Mouse (Mus musculus) forebrain, embryonic 14.5 days (tissue): Measurements from ENCODE around the gene Dynlt1c. TPM values are rescaled to one million over a fixed set of nuclear protein-coding genes. Genes with fewer than 3 reads are reported as not detected.
"Not testable (repeated sequence)": the region's sequence is repeated elsewhere in the genome, so short reads cannot be mapped to it uniquely, and the experiment has no call there.

Experiments
- ATAC-seq: fragments of 200-750 bp; cut with Nextera tagmentation; 2 replicates; pipeline ENCODE4 v1.8.0; 2017; ENCODE audit warnings: mild to moderate bottlenecking, moderate library complexity
- DNase-seq: peaks from one replicate; pipeline ENCODE4 v3.0.0-alpha.2; 2015; ENCODE audit warnings: low spot score
- H3K27ac ChIP-seq: fragments of 300-500 bp; sonication (generic); 2 replicates; pipeline ENCODE4 v1.5.1; 2014; ENCODE audit warnings: low read depth, mild to moderate bottlenecking, control low read depth, low read length, moderate library complexity
- H3K27me3 ChIP-seq: fragments of 300-500 bp; sonication (generic); replicated peaks from 2 replicates; pipeline ENCODE4 v1.6.1; 2014; ENCODE audit warnings: low read length, control low read depth, mixed read lengths; ENCODE audit not compliant: control insufficient read depth, insufficient read depth
- H3K36me3 ChIP-seq: fragments of 300-500 bp; sonication (generic); 2 replicates; pipeline ENCODE4 v1.6.1; 2014; ENCODE audit warnings: low read length, control low read depth; ENCODE audit not compliant: control insufficient read depth, insufficient read depth
- H3K4me1 ChIP-seq: fragments of 300-500 bp; sonication (generic); 2 replicates; pipeline ENCODE4 v1.6.1; 2014; ENCODE audit warnings: antibody characterized with exemption, low read length, control low read depth; ENCODE audit not compliant: control insufficient read depth, insufficient read depth
- H3K4me2 ChIP-seq: fragments of 300-500 bp; sonication (generic); 2 replicates; pipeline ENCODE4 v1.6.1; 2014; ENCODE audit warnings: mild to moderate bottlenecking, control low read depth, low read length
- H3K4me3 ChIP-seq: fragments of 300-500 bp; sonication (generic); 2 replicates; pipeline ENCODE4 v1.5.1; 2014; ENCODE audit warnings: low read depth, low read length, control low read depth
- H3K9ac ChIP-seq: fragments of 300-500 bp; sonication (generic); 2 replicates; pipeline ENCODE4 v1.6.1; 2014; ENCODE audit warnings: mild to moderate bottlenecking, low read length, control low read depth, moderate library complexity
- H3K9me3 ChIP-seq: fragments of 300-500 bp; sonication (generic); replicated peaks from 2 replicates; pipeline ENCODE4 v1.6.1; 2016; ENCODE audit warnings: low read length, control low read depth, mixed read lengths; ENCODE audit not compliant: control insufficient read depth
- WGBS: fragments of 180-500 bp; shearing (Covaris S2); extraction: QIAGEN DNeasy Blood & Tissue Kit; methylation state at CpG from one replicate; pipeline ENCODE4 v1.1.7; 2014; 5-methylcytosine and 5-hydroxymethylcytosine counted together
- polyA plus RNA-seq: library from polyadenylated mRNA; unstranded; fragments of >200 nt; fragmentation: Nextera tagmentation; extraction: Ambion mirVana; gene quantifications from 2 replicates; pipeline ENCODE4 v1.2.1, GENCODE M21; 2014

Dynlt1c gene
- polyA plus RNA-seq, 1 experiment from 2014 or later: 35.5 TPM

DNA sequence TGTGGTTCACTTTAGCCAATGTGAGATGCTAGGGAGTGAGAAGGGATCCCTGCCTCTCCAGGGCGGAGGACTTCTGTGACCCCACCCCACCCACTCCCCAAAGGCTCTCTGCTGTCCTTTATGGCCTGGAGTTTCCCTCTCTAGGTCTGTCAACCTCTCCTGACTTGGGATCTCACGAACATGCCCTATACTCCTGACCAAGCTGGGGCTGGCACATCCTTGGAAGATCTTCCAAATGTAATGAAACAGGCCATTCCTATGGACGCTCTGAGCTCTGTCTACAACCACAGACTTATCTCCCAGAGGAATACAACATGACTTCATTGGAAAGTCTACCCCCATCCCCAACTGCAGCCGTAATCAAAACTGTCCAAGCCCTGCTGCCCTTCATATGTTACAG, 43.2 kb downstream of the Dynlt1c start:
- ATAC-seq, H3K9ac ChIP-seq, H3K36me3 ChIP-seq, H3K9me3 ChIP-seq, DNase-seq, H3K27me3 ChIP-seq, H3K4me2 ChIP-seq, H3K4me1 ChIP-seq, H3K4me3 ChIP-seq, H3K27ac ChIP-seq: not testable (repeated sequence)
- WGBS: 94% methylated on average over 4 of the region's 4 CpGs

DNA sequence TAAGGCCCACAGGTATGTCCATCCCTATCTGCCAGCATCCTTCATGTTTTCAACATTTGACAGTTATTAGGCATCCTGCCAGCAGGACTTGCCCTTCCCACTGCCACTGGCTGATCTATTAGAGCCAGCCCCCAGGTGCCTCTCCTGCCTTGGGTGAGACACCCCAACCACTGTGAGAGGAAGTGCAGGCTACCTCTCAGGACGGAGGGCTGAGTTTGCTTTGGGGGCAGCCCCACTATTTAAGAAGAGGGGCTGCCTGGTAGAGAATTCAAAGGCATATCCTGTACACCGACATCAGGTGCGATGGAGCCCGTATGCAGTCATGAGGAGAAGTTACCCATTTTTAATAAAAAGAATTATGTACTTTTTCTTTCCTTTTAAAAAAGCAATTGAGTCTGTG, 44.2 kb downstream of the Dynlt1c start:
- not testable (repeated sequence) for H3K4me1 ChIP-seq, H3K27me3 ChIP-seq, DNase-seq, H3K9me3 ChIP-seq, H3K27ac ChIP-seq, ATAC-seq, H3K4me2 ChIP-seq, H3K36me3 ChIP-seq, H3K4me3 ChIP-seq, H3K9ac ChIP-seq
- 97% methylated on average over 4 of the region's 4 CpGs for WGBS

- not testable (repeated sequence) for H3K4me1 ChIP-seq, H3K36me3 ChIP-seq, H3K9ac ChIP-seq, H3K9me3 ChIP-seq, ATAC-seq, H3K27ac ChIP-seq, H3K4me2 ChIP-seq, DNase-seq, H3K4me3 ChIP-seq, H3K27me3 ChIP-seq
- WGBS: 98% methylated on average over 8 of the region's 8 CpGs
Measured at GRCm38 (mm10) chr17:6646841-6647240, 45.4 kb downstream of the Dynlt1c start.

DNA sequence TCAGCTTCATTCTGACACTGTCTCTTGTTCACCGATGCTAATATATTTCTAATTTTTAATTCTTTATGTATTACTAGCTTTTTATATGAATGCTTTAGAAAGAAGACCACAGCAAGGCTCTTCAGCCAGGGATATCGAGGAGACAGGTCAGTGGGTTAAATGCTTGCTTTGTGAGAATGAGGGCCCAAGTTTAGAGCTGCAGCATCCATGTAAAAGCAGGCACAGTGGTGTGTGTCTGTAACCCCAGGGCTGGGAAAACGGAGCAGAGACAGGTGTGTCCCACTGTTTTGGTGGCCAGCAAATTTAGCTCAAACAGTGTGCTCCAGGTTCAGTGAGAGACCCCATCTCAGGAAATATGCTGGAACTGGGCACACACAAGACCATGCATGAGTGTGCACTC, 46.0 kb downstream of the Dynlt1c start:
- H3K9ac ChIP-seq, H3K4me2 ChIP-seq, ATAC-seq, H3K4me3 ChIP-seq, DNase-seq, H3K4me1 ChIP-seq, H3K36me3 ChIP-seq, H3K27ac ChIP-seq, H3K9me3 ChIP-seq, H3K27me3 ChIP-seq: not testable (repeated sequence)
- 96% methylated on average over 3 of the region's 3 CpGs for WGBS

GRCm38 (mm10) chr17:6650904-6651565, 49.6 kb downstream of the Dynlt1c start:
- H3K9ac ChIP-seq, H3K36me3 ChIP-seq, DNase-seq, H3K4me1 ChIP-seq, H3K27ac ChIP-seq, H3K4me3 ChIP-seq, H3K4me2 ChIP-seq, H3K27me3 ChIP-seq, ATAC-seq, H3K9me3 ChIP-seq: not testable (repeated sequence)
- 89% methylated on average over 6 of the region's 7 CpGs for WGBS

DNA sequence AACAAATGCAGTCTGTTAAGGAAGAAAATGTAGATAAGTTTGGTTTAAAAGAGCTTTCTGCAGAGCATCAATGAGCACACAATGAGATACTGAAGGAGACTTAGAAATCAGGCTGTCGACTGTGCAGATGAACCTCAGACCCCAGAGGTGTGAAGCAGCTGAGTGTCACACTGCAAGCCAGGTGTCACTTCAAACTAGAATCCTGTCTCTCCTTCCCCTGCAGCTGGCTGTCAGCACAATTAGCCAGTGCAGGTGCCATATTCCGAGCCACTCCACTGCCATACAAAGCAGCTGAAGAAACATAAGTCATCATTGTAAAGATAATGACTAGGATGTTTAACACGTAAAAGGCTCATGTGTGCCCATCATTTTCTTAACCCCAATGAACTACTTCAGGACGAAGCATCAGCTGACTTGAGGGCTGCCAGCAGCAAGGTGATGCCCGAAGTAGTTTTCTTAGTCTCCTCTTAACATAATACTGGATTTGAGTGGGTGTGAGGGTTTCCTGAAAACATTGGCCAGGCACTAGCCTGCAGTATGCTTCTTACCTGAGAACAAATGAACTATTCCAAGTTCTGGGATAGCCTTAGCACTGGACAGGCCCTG, 52.0 kb downstream of the Dynlt1c start:
- H3K9me3 ChIP-seq, ATAC-seq, H3K27me3 ChIP-seq, H3K9ac ChIP-seq, H3K36me3 ChIP-seq, H3K4me3 ChIP-seq, H3K4me2 ChIP-seq, H3K27ac ChIP-seq, DNase-seq, H3K4me1 ChIP-seq: not testable (repeated sequence)
- WGBS: 80% methylated on average over 4 of the region's 5 CpGs

DNA sequence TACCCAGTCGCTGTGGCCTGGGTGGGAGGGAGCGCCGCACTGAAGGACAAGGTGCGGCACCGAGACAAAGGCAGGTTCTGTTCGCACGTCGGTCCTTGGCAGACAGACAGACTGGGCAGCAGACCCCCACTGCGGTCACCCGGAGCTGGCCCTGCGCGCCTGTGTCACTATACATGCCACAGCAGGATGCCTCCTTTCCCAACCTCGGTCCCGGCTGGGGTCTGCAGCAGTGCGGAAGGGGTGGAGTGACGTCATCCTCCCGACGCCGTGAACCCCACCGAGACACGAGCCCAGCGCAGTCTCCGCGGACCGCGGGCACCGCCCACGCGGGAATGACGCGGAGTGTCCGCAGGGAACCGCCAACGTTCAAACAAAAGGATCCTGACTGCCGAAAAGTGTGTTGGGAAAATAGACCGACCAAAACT, 53.6 kb downstream of the Dynlt1c start:
- H3K36me3 ChIP-seq, H3K9me3 ChIP-seq, H3K4me1 ChIP-seq, H3K27me3 ChIP-seq: not testable (repeated sequence)
- 0% methylated on average over 33 of the region's 36 CpGs for WGBS
- peak overlapping the region; percentile 37 for H3K4me2 ChIP-seq
- H3K27ac ChIP-seq: peak overlapping the region; percentile 83
- H3K9ac ChIP-seq: peak overlapping the region; percentile 57
- peak; percentile 95 for DNase-seq
- peak; percentile 95 for ATAC-seq
- H3K4me3 ChIP-seq: peak overlapping the region; percentile 41

DNA sequence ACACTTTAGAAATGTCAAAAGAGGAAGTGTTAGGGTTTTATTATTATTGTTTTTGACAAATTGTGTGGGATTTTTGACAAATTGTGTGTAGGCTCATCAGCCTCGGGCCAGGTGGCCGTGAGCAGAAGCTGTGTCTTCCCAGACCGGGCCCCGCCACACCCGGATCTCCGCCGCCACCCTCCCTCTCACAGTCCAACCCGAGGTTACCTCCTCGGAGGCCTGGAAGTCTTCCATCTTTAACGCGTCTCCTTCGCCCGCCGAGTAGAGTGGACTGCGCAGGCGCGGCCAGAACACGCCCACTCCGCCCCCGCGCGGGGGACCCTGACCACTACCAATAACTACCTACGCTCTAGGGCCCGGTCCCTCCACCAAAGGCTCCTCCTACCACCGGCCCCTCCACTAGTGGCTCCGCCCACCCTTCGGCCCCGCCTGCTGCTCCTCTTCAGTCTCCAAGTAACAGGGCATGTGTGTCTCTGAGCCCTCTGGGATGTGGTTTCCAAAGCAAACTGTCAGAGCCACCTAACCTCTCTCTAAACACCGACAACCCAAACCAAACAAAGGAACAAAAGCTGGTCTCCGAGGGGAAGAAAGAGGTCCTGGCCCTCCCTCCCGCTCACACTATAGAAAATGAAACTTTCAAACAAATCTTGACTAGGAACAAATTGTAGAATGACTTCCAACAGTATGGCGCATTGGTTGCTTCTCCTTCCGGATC, 54.3 kb downstream of the Dynlt1c start, which contains the start of gene Dynlt1f:
TSS of gene Dynlt1f (minus strand) at position 334 of the 715 bp plus-strand sequence.
- H3K27ac ChIP-seq: peak within 1 kb of the TSS; percentile 83
- not testable (repeated sequence) for H3K36me3 ChIP-seq, H3K9me3 ChIP-seq, H3K27me3 ChIP-seq, H3K4me1 ChIP-seq
- H3K4me2 ChIP-seq: peak within 1 kb of the TSS; percentile 37
- peak within 1 kb of the TSS; percentile 57 for H3K9ac ChIP-seq
- H3K4me3 ChIP-seq: peak within 1 kb of the TSS; percentile 41
- WGBS: 4% methylated on average over 18 of the region's 33 CpGs
- ATAC-seq: peak; percentile 95
- peak; percentile 35 for DNase-seq

DNA sequence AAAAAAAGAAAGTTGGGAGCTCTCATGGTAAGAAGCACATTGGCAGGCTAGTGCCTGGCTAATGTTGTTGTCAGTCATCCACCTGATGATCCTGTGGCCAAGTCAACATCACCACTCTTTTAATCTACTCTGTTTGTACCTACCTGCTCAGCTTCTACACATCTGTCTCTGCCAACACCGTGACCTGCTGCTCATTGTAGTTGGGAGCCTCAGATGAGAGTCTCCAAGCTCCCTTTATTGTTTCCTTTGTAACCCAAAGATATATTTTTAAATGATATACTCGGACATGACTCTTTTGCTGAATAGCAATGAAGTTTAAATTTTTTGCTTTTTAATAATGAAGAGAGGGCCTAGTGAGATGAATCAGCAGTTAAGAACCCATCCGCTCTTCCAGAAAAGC, 55.0 kb downstream of the Dynlt1c start:
- DNase-seq, H3K27ac ChIP-seq, H3K9me3 ChIP-seq, H3K9ac ChIP-seq, H3K4me1 ChIP-seq, ATAC-seq, H3K36me3 ChIP-seq, H3K27me3 ChIP-seq, H3K4me3 ChIP-seq, H3K4me2 ChIP-seq: not testable (repeated sequence)
- WGBS: 100% methylated on average over 1 of the region's 3 CpGs
